Mouse (Mus musculus) kidney, postnatal 0 days (tissue): ENCODE results near the gene Prrg2. TPM values are rescaled to one million over a fixed set of nuclear protein-coding genes. Genes with fewer than 3 reads are reported as not detected.

Experiments used
- ATAC-seq: fragments of 200-750 bp; cut with Nextera tagmentation; replicated peaks from 2 replicates; pipeline ENCODE4 v1.8.0; 2017; ENCODE audit warnings: low read depth, moderate number of reproducible peaks, moderate TSS enrichment, moderate library complexity; ENCODE audit not compliant: low FRiP score
- DNase-seq: peaks from one replicate; pipeline ENCODE4 v3.0.0-alpha.2; 2016; ENCODE audit warnings: low spot score
- H3K27ac ChIP-seq: fragments of 300-500 bp; sonication (generic); 2 replicates; pipeline ENCODE4 v1.5.1; 2014; ENCODE audit warnings: mild to moderate bottlenecking
- H3K27me3 ChIP-seq: fragments of 300-500 bp; sonication (generic); 2 replicates; pipeline ENCODE4 v1.6.1; 2014; ENCODE audit warnings: low read length, mixed read lengths; ENCODE audit not compliant: insufficient read depth
- H3K36me3 ChIP-seq: fragments of 300-500 bp; sonication (generic); 2 replicates; pipeline ENCODE4 v1.6.1; 2014; ENCODE audit warnings: low read length, mixed read lengths; ENCODE audit not compliant: insufficient read depth
- H3K4me1 ChIP-seq: fragments of 300-500 bp; sonication (generic); replicated peaks from 2 replicates; pipeline ENCODE4 v1.6.1; 2014; ENCODE audit warnings: antibody characterized with exemption, low read length, mixed read lengths; ENCODE audit not compliant: insufficient read depth
- H3K4me2 ChIP-seq: fragments of 300-500 bp; sonication (generic); 2 replicates; pipeline ENCODE4 v1.6.1; 2014; ENCODE audit warnings: mild to moderate bottlenecking, low read length, moderate library complexity, mixed read lengths
- H3K4me3 ChIP-seq: fragments of 300-500 bp; sonication (generic); replicated peaks from 2 replicates; pipeline ENCODE4 v1.5.1; 2014; ENCODE audit warnings: low read depth, low read length
- H3K9ac ChIP-seq: fragments of 300-500 bp; sonication (generic); 2 replicates; pipeline ENCODE4 v1.6.1; 2014; ENCODE audit warnings: low read depth, low read length
- H3K9me3 ChIP-seq: fragments of 300-500 bp; sonication (generic); replicated peaks from 2 replicates; pipeline ENCODE4 v1.6.1; 2016; ENCODE audit warnings: low read length, inconsistent platforms, mixed read lengths
- CTCF ChIP-seq: IDR thresholded peaks from 2 replicates; pipeline ENCODE4 v1.5.1; 2016; ENCODE audit warnings: antibody characterized with exemption, low read depth, mild to moderate bottlenecking, moderate library complexity
- WGBS: fragments of 180-500 bp; shearing (Covaris S2); extraction: QIAGEN DNeasy Blood & Tissue Kit; methylation state at CpG from one replicate; pipeline ENCODE4 v1.1.7; 2014; 5-methylcytosine and 5-hydroxymethylcytosine counted together
- polyA plus RNA-seq: library from polyadenylated mRNA; unstranded; fragments of >200 nt; fragmentation: Nextera tagmentation; extraction: Ambion mirVana; gene quantifications from 2 replicates; pipeline ENCODE4 v1.2.1, GENCODE M21; 2015

Gene Prrg2
- polyA plus RNA-seq, 1 experiment from 2014 or later, result 44.3 TPM

GRCm38 (mm10) chr7:45050945-45051600 is 11.4 kb downstream of the Prrg2 start:
- H3K4me1 ChIP-seq, result 0 out of 2 replicates have a peak, but pooled peaks cover 10% of the 10 kb centered on the region
- H3K27me3 ChIP-seq, result no peaks in the 10 kb centered on the region
- peak overlapping the region; percentile 98; the same call in 1 of the 2 replicates for H3K27ac ChIP-seq
- no peak for TF ChIP-seq CTCF
- peak overlapping the region; percentile 69 for H3K4me3 ChIP-seq
- WGBS, result 5% methylated on average over 15 of the region's 16 CpGs
- peak overlapping the region; percentile 95 for H3K4me2 ChIP-seq
- DNase-seq (peak; percentile 98), ATAC-seq (peak; percentile 41)
- H3K9ac ChIP-seq, result peak overlapping the region; percentile 90
- peaks cover 36% of the 10 kb centered on the region for H3K36me3 ChIP-seq
- no peaks in the 10 kb centered on the region for H3K9me3 ChIP-seq

GRCm38 (mm10) chr7:45048923-45049657 is 13.4 kb downstream of the Prrg2 start:
- Histone ChIP-seq H3K4me2 (no peak overlapping the region), H3K36me3 (peaks cover 44% of the 10 kb centered on the region), H3K27ac (no peak overlapping the region), H3K9ac (no peak overlapping the region), H3K27me3 (no peaks in the 10 kb centered on the region), H3K4me3 (no peak overlapping the region), H3K9me3 (no peaks in the 10 kb centered on the region), H3K4me1 (0 out of 2 replicates have a peak, but pooled peaks cover 6% of the 10 kb centered on the region)
- DNase-seq (no peak), ATAC-seq (no peak)
- 90% methylated on average over 22 of the region's 23 CpGs for WGBS
- TF ChIP-seq CTCF, result no peak

GRCm38 (mm10) chr7:45048001-45048890 is 14.2 kb downstream of the Prrg2 start:
- DNase-seq (no peak), ATAC-seq (no peak)
- H3K27ac ChIP-seq, result no peak overlapping the region
- TF ChIP-seq CTCF, result peak; percentile 6; the same call in 1 of the 2 replicates
- no peak overlapping the region for H3K4me2 ChIP-seq
- H3K9me3 ChIP-seq, result no peaks in the 10 kb centered on the region
- H3K9ac ChIP-seq, result no peak overlapping the region
- no peak overlapping the region for H3K4me3 ChIP-seq
- WGBS, result 90% methylated on average over 37 of the region's 38 CpGs
- H3K27me3 ChIP-seq, result no peaks in the 10 kb centered on the region
- H3K4me1 ChIP-seq, result 0 out of 2 replicates have a peak, but pooled peaks cover 6% of the 10 kb centered on the region
- H3K36me3 ChIP-seq, result peaks cover 51% of the 10 kb centered on the region

- no peak for DNase-seq
- Histone ChIP-seq H3K36me3 (peaks cover 58% of the 10 kb centered on the region), H3K9me3 (no peaks in the 10 kb centered on the region), H3K27ac (no peak overlapping the region), H3K4me1 (0 out of 2 replicates have a peak, but pooled peaks cover 6% of the 10 kb centered on the region), H3K9ac (no peak overlapping the region), H3K4me3 (no peak overlapping the region), H3K4me2 (no peak overlapping the region), H3K27me3 (no peaks in the 10 kb centered on the region)
- WGBS, result 95% methylated on average over 14 of the region's 14 CpGs
- no peak for TF ChIP-seq CTCF
- no peak for ATAC-seq
Measured at GRCm38 (mm10) chr7:45047491-45047890, 15.0 kb downstream of the Prrg2 start.

- no peak overlapping the region for H3K4me2 ChIP-seq
- H3K27ac ChIP-seq, result no peak overlapping the region
- 94% methylated on average over 26 of the region's 26 CpGs for WGBS
- H3K4me1 ChIP-seq, result 0 out of 2 replicates have a peak, but pooled peaks cover 6% of the 10 kb centered on the region
- peaks cover 63% of the 10 kb centered on the region for H3K36me3 ChIP-seq
- ATAC-seq, result no peak
- H3K9ac ChIP-seq, result no peak overlapping the region
- no peak for DNase-seq
- TF ChIP-seq CTCF, result no peak
- no peak overlapping the region for H3K4me3 ChIP-seq
- H3K9me3 ChIP-seq, result no peaks in the 10 kb centered on the region
- H3K27me3 ChIP-seq, result no peaks in the 10 kb centered on the region
Measured at GRCm38 (mm10) chr7:45046853-45047350, 15.6 kb downstream of the Prrg2 start.

- H3K36me3 ChIP-seq, result peaks cover 73% of the 10 kb centered on the region
- H3K4me3 ChIP-seq, result no peak overlapping the region
- DNase-seq, result no peak
- H3K9me3 ChIP-seq, result no peaks in the 10 kb centered on the region
- H3K27ac ChIP-seq, result no peak overlapping the region
- no peak for TF ChIP-seq CTCF
- H3K27me3 ChIP-seq, result no peaks in the 10 kb centered on the region
- no peak for ATAC-seq
- no peak overlapping the region for H3K4me2 ChIP-seq
- H3K9ac ChIP-seq, result no peak overlapping the region
- H3K4me1 ChIP-seq, result no peaks in the 10 kb centered on the region
- 89% methylated on average over 22 of the region's 22 CpGs for WGBS
Measured at GRCm38 (mm10) chr7:45045741-45046140, 16.7 kb downstream of the Prrg2 start.
